Mouse (Mus musculus) left cerebral cortex, adult 18-20 months (tissue): Measurements from ENCODE around the gene Gm34653. TPM values are rescaled to one million over a fixed set of nuclear protein-coding genes. Genes with fewer than 3 reads are reported as not detected.
A peak's percentile ranks its signal among the peaks of the same experiment; 100 is the strongest.
"Not testable (repeated sequence)": the region's sequence is repeated elsewhere in the genome, so short reads cannot be mapped to it uniquely, and the experiment has no call there.

ENCODE experiments used
- DNase-seq, 2 experiments: peaks; one replicate each; pipeline ENCODE4 v3.0.0; 2021 to 2022; ENCODE audit warnings: low spot score in 2 of 2, mixed read lengths in 1 of 2
- total RNA-seq, 2 experiments: library from RNA; stranded (reverse); gene quantifications; 2 replicates each; pipeline ENCODE4 v1.2.3; 2021

The Gm34653 gene
- total RNA-seq, 2 experiments from 2014 or later, result 0.21 TPM; not detected in 1

GRCm38 (mm10) chr2:34815893-34816292, 16.9 kb upstream of the Gm34653 start:
- not testable (repeated sequence) for DNase-seq

- DNase-seq, result no peak
Measured at GRCm38 (mm10) chr2:34818492-34818891, 14.3 kb upstream of the Gm34653 start.

GRCm38 (mm10) chr2:34825827-34826459, 6.9 kb upstream of the Gm34653 start, which contains the start of gene Fbxw2:
Gene Fbxw2, minus strand, starts transcription at chr2:34826311.
- DNase-seq, result peak; percentile 92 to 94

GRCm38 (mm10) chr2:34826460-34827231, 6.2 kb upstream of the Gm34653 start:
- DNase-seq, result peak in 1 of 2 experiments; percentile 4

GRCm38 (mm10) chr2:34827591-34827990, 5.2 kb upstream of the Gm34653 start:
- no peak for DNase-seq

- DNase-seq, result no peak
Measured at GRCm38 (mm10) chr2:34828026-34828425, 4.8 kb upstream of the Gm34653 start.

GRCm38 (mm10) chr2:34830066-34830465, 2.7 kb upstream of the Gm34653 start:
- DNase-seq, result not testable (repeated sequence)

GRCm38 (mm10) chr2:34833624-34834023, 817 bp downstream of the Gm34653 start:
- no peak for DNase-seq

- DNase-seq, result no peak
Measured at GRCm38 (mm10) chr2:34835669-34836068, 2.9 kb downstream of the Gm34653 start.

- DNase-seq, result not testable (repeated sequence)
Measured at GRCm38 (mm10) chr2:34840143-34840542, 7.3 kb downstream of the Gm34653 start.

GRCm38 (mm10) chr2:34841706-34842105, 8.9 kb downstream of the Gm34653 start:
- DNase-seq, result peak; percentile 34 to 50

GRCm38 (mm10) chr2:34843211-34843939, 10.6 kb downstream of the Gm34653 start:
- peak; percentile 18 for DNase-seq

GRCm38 (mm10) chr2:34847702-34848101, 14.9 kb downstream of the Gm34653 start:
- DNase-seq, result no peak

GRCm38 (mm10) chr2:34855265-34855664, 22.5 kb downstream of the Gm34653 start:
- no peak for DNase-seq

GRCm38 (mm10) chr2:34857728-34858127, 24.9 kb downstream of the Gm34653 start:
- no peak for DNase-seq

GRCm38 (mm10) chr2:34869680-34870079, 36.9 kb downstream of the Gm34653 start:
- no peak for DNase-seq

GRCm38 (mm10) chr2:34870520-34871474, 38.0 kb downstream of the Gm34653 start:
- peak; percentile 87 to 91 for DNase-seq

GRCm38 (mm10) chr2:34874271-34874670, 41.5 kb downstream of the Gm34653 start, which contains the start of gene Cutal:
Gene Cutal, plus strand, starts transcription at chr2:34874396.
- no peak for DNase-seq

- DNase-seq, result no peak
Measured at GRCm38 (mm10) chr2:34874816-34875345, 42.1 kb downstream of the Gm34653 start, which contains the start of gene Psmd5. Gene Psmd5, minus strand, starts transcription at chr2:34874968.

GRCm38 (mm10) chr2:34880054-34880453, 47.2 kb downstream of the Gm34653 start:
- DNase-seq, result no peak
